Mouse (Mus musculus): ENCODE data around the gene Gm21962. TPM values are rescaled to one million over a fixed set of nuclear protein-coding genes. Genes with fewer than 3 reads are reported as not detected.

Gene Gm21962
- polyA plus RNA-seq, 1 experiment from 2014 or later, result not detected

Small RNAs within 50 kb of the gene (microRNA-seq; reads per million reads assigned to microRNA genes)
- not detected for gene Gm22468

Other genes starting within 250 kb of the Gm21962 start
- gene Ddit4l, start 49.9 kb upstream of the Gm21962 start, polyA plus RNA-seq (2015; fragmentation: Nextera tagmentation; extraction: Ambion mirVana), result 9.7 and 12.8 TPM in 2 replicates
- 2,450 and 2,763 TPM in 2 replicates for gene H2afz, start 193.0 kb downstream of the Gm21962 start, polyA plus RNA-seq (2015; fragmentation: Nextera tagmentation; extraction: Ambion mirVana)
- 6.3 and 7.3 TPM in 2 replicates for gene Dnajb14, start 196.2 kb downstream of the Gm21962 start, polyA plus RNA-seq (2015; fragmentation: Nextera tagmentation; extraction: Ambion mirVana)
- gene Lamtor3, start 247.0 kb downstream of the Gm21962 start, polyA plus RNA-seq (2015; fragmentation: Nextera tagmentation; extraction: Ambion mirVana), result 126 and 129 TPM in 2 replicates

Measured in forebrain, embryonic 13.5 days (tissue).